Mouse (Mus musculus): ENCODE data around the gene Nrk. TPM values are rescaled to one million over a fixed set of nuclear protein-coding genes. Genes with fewer than 3 reads are reported as not detected.

Nrk gene
- polyA plus RNA-seq, 1 experiment from 2014 or later: 50.5 TPM

Other genes with a start within 250 kb of the Nrk start
- not detected in 2 replicates for gene Serpina7, start 170.8 kb downstream of the Nrk start, polyA plus RNA-seq (2014; fragmentation: Nextera tagmentation; extraction: Ambion mirVana)
- gene 4930513O06Rik, start 171.8 kb downstream of the Nrk start, polyA plus RNA-seq (2014; fragmentation: Nextera tagmentation; extraction: Ambion mirVana): not detected in 2 replicates